Mouse (Mus musculus) thymus, postnatal 25 days (tissue): ENCODE results near the gene Foxc2.
"Not testable (repeated sequence)": the region's sequence is repeated elsewhere in the genome, so short reads cannot be mapped to it uniquely, and the experiment has no call there.

Experiments used
- DNase-seq: peaks from one replicate; pipeline ENCODE4 v3.0.0; 2022

Foxc2 gene

GRCm38 (mm10) chr8:121119635-121120455, 3.9 kb downstream of the Foxc2 start:
- no peak for DNase-seq

GRCm38 (mm10) chr8:121120456-121121419, 4.8 kb downstream of the Foxc2 start:
- no peak for DNase-seq

GRCm38 (mm10) chr8:121121704-121122103, 5.7 kb downstream of the Foxc2 start:
- DNase-seq: no peak

DNA sequence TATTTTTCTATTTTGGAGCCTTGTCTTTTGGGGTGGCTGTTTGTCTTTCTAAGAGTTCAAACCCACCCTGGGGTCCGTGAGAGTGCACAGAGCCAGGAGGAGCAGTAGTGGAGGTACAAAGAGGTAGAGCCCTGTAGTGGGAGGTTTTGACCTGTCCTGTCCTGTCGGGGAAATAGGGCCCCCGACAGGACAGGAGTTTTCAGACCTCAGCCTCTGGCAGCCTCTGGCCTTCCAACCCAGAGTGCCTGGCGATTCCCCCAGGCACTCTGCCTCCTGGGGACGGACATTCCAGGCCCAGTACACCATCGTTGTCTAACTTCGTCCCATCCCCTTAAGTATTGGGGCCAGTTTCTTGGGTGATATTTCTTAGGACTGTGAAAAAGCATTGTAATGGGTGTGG, 6.4 kb downstream of the Foxc2 start:
- DNase-seq: no peak

DNA sequence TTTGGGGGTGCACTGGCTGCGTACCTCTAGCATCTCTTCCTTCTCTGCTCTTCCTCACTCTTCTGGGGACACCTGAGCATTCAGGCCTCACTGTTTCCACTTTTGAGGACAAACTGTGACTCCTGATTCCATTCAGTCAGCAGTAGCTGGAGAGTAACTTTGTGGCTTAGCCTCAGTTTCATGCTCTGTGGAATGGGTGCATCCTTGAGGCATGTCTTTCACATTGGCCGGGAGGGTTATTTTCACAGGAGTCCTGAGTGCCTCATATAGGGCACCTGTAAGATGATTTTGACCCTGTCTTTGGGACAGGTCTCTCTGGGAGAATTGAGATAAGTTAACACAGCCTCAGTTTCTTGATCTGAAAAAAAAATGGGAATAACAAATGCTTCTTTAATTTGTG, 7.1 kb downstream of the Foxc2 start:
- no peak for DNase-seq

GRCm38 (mm10) chr8:121124547-121125239, 8.7 kb downstream of the Foxc2 start:
- no peak for DNase-seq

- DNase-seq: peak; percentile 25
These were observed 9.4 kb downstream of the Foxc2 start for GRCm38 (mm10) chr8:121125311-121125876.

DNA sequence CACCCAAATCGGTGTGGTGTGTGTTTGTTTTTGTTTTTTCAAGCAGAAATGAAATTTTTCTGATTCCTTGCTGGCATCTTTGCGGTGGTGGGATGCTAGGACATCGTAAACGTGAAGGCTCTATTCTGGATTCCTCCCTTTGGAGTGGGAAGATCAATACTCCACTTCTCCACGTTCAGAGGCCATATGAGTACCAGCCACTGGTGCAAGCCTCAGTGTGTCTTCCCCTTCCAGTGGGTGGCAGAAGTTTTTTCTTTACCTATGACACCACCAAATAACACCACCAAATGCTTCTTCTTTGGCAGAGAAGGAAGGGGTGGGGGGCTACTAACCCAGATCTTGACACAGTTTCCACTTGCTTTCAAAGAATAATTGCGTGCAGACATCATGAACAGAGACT, 10.2 kb downstream of the Foxc2 start:
- no peak for DNase-seq

DNA sequence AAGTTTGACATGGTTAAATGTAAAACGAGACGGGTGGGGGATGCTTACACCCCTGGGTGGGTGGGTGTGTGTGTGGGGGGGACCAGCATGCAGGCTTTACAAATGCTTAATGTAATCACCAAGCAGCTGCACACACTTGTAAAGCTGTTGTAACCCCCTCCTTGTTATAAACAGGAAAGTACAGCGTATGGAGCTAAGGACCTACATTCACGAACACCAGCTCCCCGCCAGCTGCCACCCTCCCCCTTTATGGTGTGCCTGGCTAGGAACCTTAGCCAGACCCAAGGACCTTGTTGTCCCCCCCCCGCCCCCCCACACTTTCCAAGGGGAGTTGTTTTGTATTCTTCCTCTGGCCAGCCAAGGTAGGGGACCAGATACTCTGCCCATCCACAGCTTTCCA, 10.7 kb downstream of the Foxc2 start:
- no peak for DNase-seq

DNA sequence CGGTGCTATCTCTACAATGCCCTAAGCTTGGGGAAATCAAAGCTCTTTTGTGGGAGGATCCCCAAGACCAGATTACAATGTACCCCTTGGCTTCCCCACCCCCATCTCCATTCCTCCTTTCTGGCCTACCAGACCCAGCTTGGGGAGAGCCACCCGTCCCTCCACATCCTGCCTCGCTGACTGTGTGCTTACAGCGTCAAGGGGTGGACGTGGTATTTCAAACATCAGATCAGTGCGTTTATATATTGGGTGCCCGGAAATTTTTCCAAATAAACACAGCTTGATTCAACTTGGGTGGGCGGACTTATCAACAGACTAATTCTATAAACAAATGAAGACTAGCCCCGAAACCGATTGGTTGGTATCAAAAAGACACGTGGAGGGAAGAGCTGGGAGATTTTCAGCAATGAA, 11.3 kb downstream of the Foxc2 start:
- DNase-seq: no peak

GRCm38 (mm10) chr8:121127756-121128375, 11.9 kb downstream of the Foxc2 start, which contains the start of gene Foxl1:
TSS of gene Foxl1 (plus strand) at chr8:121127940.
- no peak for DNase-seq

GRCm38 (mm10) chr8:121128531-121129264, 12.7 kb downstream of the Foxc2 start:
- DNase-seq: no peak

GRCm38 (mm10) chr8:121129265-121129940, 13.4 kb downstream of the Foxc2 start:
- DNase-seq: no peak

DNA sequence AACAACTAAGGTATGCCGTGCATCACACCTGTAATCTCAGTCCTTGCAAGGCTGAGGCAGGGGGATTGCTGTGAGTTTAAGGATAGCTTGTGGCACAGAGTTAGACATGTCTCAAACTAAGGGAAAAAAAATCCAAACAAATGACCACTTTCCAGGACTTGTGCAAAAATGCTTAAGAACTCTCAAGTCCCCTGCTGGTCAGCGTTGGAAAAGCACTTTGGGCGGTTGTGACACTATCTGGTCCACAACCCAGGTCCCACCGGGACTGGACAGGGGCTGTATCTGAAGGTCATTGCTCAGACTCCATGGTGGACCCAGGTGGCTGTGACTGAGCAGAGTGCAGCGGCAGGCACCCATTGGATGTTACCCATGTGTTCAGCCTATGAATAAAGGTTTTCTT, 14.6 kb downstream of the Foxc2 start:
- no peak for DNase-seq

GRCm38 (mm10) chr8:121132961-121133513, 17.1 kb downstream of the Foxc2 start:
- no peak for DNase-seq

- DNase-seq: no peak
These were observed 18.1 kb downstream of the Foxc2 start for GRCm38 (mm10) chr8:121134102-121134501.

GRCm38 (mm10) chr8:121134512-121134911, 18.5 kb downstream of the Foxc2 start:
- DNase-seq: no peak

DNA sequence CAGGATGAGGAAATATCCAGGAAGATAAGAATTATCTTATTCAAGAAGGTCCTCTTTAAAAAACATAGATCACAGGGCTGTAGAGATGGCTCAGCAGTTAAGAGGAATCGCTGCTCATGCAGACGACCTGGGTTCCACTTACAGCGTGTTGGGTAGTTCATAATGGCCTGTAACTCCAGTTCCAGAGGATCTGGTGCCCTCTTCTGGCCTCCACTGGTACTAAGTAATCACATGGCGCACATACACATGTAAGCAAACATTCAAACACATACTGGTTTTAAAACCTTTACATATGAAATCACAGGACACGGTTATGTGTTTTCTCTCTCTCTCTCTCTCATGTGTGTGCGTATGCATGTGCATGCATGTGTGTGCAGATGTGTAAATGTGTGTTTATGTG, 20.9 kb downstream of the Foxc2 start:
- DNase-seq: no peak

DNA sequence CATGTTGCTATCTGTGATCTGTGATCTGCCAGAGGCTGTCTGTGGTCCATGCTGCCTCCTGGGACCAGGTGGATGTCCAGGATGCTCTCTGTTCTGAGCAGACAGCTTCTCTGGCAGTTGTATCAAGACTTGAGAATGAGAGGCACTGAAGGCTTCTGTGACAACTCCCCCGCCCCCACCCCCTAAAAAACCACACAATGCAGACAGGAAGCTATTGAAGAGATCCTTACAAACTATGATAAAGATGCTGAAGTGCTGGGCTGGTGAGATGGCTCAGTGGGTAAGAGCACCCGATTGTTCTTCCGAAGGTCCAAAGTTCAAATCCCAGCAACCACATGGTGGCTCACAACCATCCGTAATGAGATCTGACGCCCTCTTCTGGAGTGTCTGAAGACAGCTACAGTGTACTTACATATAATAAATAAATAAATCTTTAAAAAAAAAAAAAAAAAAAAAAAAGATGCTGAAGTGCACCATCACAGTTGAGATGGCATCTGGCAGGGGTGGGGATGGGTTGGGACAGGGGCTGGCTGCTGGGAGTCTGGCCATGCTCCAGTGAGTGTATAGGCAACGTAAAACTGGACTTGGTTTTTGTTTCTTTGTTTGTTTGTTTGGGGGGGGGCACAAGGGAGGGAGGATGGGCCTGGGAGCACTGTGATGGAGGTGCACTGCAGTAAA, 29.6 kb downstream of the Foxc2 start:
- not testable (repeated sequence) for DNase-seq

DNA sequence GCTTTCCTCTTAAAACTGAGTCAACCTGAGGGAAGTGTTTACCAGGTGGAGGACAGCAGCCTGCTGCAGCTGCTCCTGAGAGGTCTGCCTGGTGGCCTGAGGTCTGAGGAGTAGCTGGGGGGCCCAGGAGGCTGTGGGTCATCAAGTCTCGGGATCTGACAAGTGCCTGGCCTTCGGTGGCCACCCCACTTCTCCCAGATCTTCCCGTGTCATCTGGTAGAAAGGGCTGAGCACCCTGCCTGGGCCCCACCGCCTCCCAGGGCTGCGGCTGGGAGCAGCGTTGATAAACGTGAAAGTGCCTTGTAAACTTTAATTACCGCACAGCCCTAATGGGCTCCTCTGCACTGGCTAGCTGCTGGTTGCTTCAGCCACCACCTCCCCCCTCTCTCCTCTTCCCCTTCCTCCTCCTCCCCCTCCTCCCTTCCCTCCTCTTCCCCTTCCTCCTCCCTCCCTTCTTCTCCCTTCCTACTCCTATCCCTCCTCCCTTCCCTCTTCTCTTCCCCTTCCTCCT, 32.7 kb downstream of the Foxc2 start:
- no peak for DNase-seq
